Mouse (Mus musculus) fat pad, adult 2 months (tissue): ENCODE data around the gene Atad2b.
A peak's percentile ranks its signal among the peaks of the same experiment; 100 is the strongest.
"Not testable (repeated sequence)": the region's sequence is repeated elsewhere in the genome, so short reads cannot be mapped to it uniquely, and the experiment has no call there.

Source experiments
- DNase-seq: peaks from one replicate; pipeline ENCODE4 v3.0.0-alpha.2; 2011; ENCODE audit warnings: low read depth, low spot score; ENCODE audit errors: extremely low read depth

Atad2b gene

DNA sequence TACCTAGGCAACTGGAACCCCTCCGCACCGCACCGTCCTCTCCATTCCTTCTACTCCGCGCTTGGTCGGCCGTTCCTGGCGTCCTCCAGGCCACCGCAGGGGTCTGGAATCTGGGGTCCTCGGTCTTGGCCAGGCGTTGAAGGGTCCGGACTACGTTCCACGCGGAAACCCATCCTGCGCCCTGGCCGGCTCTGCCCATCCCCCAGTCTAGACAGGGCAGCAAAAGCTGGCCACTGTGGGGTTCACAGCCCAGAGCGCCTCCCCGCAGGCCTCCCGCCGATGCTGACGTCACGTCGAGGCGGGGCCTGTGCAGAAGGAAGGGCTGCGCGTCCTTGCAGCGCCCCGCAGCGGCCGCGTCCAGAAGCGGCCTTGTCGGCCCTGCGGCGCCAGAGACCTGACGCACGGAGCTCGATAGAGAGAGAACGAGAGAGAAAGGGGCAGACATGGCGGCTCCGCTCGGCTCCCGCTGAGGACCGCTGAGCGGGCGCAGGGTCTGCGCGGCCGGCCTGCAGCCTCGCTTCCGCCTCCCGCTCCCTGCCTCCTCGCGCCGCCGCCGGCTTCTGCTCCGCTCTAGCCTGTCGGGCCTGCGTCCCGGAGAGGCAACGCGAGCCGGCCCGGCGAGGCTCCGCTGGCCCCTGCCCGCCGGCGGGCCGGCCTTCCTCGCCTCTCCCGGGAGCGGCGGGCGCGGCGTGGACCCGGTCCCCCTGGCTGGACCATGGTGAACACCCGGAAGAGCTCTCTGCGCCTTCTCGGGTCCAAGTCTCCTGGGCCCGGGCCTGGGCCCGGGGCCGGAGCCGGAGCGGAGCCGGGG lies at the start of gene Atad2b:
Atad2b (plus strand) TSS at position 360 of the 811 bp plus-strand sequence.
- no peak for DNase-seq

DNA sequence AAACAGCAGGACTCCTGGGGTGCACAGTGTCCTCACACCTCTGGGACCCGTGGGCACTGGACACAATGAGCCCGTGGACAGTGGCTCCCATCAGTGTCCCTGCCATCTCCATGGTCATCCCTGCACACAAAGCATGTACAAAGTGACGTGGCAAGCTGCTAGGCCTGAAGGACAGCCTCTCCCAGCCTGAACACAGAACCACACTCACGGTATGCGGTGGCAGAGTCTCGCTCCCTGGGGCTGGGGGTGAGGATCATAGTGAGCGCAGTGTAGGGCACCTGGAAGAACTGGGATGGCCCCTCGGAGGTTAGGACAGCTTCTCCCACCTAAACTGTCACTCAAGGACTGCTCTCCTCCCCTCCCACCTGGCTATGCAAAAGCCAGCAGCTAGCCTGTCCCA lies 48.2 kb upstream of the Atad2b start:
- DNase-seq: no peak

DNA sequence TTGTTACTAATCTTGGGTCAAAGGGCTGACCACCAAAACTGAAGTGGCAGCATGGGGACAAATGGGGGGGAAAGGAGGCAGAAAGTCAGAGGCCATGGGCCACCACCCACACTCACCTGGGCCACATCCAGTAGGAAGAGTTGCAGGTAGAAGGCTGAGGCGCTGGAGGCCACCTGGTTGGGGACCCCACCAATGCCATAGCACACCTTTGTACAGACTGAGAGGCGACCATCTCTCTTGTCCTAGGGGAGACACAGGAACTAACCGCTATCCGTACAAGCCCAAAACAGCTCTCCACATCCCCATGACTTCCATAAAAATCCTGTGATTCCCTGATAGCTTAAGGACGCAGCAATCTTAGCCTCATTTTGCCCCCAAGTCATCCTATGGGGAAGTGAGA lies 45.9 kb upstream of the Atad2b start:
- no peak for DNase-seq

DNA sequence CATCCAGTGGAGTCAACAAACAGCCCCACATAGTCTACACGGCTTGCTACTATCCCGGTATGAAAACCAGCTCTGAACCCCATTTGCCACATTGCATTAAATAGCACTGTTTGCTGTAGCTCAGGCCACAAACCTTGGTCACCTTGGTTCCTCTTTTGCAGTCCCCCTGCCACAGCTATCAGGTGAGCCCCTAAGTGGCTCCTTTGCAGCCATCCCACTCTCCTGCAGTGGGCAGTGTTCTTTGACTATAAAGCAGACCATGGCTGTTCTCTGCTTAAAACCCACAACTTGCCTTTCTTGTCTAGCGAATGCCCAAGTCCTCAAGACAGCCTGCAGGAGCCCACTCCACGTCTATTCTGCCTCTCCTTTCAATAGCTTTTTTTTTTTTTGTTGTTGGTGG lies 44.9 kb upstream of the Atad2b start:
- no peak for DNase-seq

DNA sequence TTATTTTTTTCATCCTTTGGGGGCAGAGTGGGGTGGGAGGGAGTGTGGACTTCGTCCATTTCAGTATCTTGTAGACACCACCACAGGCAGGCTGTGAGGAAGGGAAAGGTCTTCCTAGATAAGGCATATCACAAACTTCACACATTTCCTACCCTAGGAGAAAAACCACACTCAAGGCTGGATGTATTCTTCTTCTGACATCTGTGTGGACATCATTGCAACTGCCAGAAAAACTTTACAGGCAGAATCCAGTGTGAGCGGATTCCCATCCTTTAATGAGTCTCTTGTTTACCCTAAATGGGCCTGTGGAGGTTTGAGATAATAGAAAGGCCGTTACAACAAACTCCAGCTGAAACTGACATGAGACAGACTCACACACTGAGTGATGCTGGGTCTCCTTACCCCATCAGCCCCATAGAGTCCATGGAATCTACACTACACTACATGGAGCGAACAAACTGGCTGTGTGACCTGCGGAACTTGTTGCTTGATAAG lies 44.1 kb upstream of the Atad2b start:
- no peak for DNase-seq

DNA sequence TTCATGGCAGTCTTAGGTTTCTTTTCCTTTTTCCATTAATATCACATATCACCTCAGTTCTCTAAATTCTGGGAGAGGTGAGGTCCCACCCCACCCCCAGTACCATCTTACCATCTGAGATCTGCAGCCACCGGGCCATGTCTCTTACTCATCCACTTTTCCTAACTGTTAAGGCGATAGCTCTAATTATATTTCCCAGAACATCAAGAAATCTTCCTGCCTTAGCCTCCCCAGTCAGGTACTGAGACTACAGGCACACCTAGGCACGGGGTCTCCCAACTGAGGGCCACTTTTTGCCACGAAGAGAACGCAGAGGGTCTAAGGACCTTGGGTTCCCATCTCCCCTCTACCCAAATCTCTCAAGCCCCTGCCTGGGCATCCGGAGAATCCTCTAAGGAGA lies 43.6 kb upstream of the Atad2b start:
- no peak for DNase-seq

DNA sequence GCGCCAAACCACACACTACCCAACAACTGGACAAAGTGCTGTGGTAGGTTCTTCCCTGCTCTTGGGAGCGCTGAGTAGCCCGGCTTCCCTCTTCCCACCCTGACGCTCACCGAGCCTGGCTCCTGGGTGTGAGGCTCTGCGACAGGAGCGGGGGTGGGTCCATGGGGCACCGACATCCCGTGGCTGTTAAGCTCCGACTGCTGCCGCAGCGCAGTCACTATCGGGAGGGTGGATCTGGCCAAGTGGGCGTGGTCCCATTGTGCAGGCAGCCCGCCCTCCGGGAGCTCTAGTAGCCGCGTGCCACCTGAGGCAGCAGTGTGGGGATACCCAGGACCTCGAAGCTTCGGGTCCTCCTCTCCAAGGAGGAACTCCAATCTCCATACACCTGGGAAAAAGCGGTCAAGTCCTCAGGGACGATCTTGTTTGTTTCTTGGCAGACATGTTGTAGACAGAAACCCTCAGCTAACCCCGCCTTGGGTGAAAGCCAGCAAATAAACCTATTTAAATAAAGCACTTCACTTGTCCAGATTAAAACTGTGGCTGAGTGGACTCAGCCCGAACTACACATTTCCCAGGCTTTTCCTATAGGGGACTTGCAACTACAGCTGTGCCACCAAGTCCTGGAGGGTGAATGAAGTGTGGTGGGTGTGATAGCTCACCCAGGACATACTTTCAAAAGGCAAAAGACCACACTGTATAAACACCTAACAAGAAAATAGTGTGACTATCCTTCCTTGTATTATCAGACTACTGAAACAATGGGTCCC lies 42.8 kb upstream of the Atad2b start, which contains the start of gene Mfsd2b:
Mfsd2b (minus strand) TSS at position 199 of the 767 bp plus-strand sequence.
- DNase-seq: no peak

DNA sequence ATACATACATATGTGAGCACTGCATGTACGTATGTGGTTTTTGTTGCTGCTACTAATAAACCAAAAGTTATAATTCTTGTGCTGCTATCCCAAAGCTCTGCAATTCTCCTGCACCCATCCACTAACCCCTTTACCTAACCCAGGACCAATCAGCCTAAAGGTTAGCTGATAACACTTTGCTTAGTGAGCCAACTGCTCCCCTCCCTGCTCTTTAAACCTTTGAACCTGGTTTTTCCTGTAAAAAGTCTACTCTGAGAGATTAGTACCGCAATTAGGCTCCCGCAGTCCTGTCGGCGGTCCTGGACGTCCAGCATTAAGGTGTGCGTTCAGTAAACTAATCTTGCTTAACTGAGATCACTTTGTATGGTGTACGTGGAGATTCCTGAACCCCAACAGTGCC lies 41.5 kb upstream of the Atad2b start:
- DNase-seq: no peak

DNA sequence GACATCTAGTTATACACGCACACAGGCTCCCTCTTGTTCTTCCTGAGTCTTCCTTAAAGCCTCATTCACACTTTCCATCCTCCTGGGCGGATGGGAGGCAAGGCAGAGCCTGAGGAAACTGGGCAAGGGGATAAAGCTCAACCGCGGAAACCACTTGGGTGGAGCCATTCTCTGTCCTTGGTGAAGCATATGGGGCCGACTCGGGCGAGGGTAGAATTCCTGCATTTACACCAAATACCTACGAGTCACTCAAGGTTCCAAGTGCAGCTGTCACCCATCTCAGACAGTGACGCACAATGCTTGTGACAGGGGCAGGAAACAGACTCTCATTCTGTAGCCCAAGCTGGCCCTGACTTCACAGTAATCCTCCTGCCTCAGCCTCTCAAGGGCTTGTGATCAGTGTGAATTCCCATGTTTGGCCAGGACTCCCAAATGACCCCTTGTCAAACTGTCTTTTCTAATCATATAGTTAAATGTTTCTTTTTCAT lies 38.8 kb upstream of the Atad2b start:
- no peak for DNase-seq

DNA sequence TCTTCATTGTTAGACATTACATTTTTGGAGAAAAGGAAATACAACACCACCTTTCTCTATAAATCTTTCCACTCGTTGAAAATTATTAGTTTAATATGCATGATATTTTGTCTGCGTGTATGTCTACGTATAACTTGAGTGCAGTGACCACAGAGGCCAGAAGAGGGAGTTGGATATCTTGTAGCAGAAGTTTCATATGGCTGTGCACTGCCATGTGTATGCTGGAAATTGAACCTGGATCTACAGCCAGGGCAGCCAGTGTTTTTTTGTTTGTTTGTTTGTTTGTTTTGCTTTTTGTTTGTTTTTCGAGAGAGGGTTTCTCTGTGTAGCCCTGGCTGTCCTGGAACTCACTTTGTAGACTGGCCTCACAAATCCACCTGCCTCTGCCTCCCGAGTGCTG lies 38.1 kb upstream of the Atad2b start:
- DNase-seq: no peak

DNA sequence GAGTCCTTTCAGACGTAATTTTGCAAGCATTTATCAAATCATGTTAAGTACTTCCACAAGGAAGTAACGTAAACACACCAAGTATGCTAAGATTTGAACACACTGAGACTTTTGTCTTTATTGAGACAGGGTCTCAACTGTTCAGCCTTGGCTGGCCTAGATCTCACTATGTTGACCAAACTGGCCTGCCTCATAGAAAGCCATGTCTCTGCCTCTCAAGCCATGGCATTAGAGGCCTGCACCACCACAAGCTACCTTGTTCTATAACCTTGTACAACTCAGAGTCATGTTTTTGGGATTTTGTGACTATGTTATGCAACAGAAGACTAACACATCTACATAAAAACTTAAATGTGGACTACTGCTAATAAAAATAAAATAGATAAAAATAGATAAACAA lies 35.1 kb upstream of the Atad2b start:
- DNase-seq: no peak

DNA sequence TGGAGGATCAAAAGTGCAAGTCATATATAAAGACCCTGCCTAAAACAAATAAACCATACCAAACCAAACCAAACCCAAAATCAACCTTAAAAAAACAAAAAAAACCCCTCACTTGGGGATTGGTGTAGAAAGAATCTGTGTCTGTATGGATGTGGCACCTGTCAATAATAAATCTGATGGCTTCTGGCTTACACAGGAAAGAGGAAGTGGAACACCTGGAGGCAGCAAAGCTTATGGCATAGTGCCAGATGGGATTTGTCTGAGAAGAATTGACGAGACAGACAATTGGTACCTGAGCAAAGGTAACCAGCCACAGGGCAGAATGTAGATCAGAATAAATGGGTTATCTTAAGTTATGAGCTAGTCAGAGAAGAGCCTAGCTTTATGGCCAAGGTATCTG lies 32.1 kb upstream of the Atad2b start:
- DNase-seq: peak; percentile 31

DNA sequence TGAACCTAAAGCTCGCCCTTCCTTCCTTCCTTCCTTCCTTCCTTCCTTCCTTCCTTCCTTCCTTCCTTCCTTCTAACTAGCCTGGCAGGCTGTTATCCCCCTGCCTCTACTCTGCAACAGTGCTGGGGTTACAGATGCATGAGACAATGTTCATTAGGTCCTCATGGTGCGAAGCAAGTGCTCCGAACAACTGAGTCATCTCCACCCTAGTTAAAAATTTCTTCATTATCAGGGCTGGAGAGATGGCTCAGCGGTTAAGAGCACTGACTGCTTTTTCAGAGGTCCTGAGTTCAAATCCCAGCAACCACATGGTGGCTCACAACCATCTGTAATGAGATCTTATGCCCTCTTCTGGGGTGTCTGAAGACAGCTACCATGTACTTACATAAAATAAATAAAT lies 30.6 kb upstream of the Atad2b start:
- not testable (repeated sequence) for DNase-seq

DNA sequence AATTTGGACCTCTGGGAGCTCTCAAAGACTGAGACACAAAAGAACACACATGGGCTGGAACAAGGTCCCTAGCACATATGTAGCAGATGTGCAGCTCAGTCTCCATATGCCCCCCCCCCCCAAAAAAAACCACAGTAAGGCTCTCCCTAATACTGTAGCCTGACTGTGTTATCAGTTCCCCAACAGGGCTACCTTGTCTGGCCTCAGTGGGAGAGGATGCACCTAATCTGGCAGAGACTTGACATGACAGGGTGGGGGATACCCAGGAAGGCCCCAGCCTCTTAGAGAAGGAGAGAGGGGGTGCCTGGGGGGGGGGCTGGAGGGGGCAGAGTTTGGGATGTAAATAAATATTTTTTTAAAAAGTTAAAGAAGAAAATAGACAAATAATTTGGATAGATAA lies 28.4 kb upstream of the Atad2b start:
- DNase-seq: no peak

DNA sequence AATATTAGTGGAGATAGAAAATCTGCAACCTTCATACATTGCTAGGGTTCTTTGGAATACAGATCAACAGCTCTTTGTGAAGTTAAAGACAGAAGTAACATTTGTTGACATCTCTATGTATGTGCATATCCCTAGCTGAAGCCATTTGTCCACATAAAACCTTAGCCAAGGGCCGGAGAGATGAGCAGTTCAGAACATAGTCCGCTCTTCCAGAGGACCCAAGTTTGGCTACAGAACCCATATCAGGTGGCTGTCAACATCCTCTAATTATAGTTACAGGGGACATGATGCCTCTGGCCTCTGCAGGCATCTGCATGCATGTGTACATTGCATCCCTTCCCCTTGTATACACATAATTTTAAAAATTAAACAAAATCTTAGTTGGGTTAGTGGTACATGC lies 27.9 kb upstream of the Atad2b start:
- no peak for DNase-seq

DNA sequence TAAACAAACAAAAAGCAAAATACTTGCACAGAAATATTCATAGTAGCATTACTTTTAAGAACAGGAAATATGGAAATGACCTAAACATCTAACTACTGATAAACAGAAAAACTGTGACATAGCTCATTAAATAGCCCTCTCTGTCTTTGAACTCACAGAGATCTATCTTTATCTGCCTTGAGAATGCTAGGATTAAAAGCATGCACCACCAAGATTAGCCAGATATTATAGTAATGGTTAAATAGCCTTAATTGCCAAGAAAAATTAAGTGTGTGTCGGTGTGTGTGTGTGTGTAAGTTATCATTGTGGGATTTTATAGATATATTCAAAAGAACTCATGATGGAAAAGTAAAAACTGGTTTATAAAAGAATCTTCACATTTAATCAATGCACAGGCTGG lies 27.3 kb upstream of the Atad2b start:
- DNase-seq: no peak

DNA sequence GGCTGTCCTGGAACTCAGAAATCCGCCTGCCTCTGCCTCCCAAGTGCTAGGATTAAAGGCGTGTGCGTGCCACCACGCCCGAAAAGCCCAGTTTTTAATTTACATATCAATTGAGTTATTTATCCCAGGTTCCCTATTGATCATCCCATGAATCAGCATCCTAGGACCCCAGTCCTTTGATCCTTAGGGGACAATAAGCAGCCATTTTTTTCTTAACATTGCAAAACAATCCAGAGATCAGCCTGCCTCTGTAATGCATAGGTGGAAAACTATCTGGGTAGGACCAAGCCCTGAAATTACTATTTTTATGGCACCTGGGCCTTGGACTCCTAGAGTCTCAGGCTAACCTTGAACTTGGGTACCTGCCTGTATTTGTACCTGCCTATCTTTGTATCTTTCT lies 19.1 kb upstream of the Atad2b start:
- no peak for DNase-seq

DNA sequence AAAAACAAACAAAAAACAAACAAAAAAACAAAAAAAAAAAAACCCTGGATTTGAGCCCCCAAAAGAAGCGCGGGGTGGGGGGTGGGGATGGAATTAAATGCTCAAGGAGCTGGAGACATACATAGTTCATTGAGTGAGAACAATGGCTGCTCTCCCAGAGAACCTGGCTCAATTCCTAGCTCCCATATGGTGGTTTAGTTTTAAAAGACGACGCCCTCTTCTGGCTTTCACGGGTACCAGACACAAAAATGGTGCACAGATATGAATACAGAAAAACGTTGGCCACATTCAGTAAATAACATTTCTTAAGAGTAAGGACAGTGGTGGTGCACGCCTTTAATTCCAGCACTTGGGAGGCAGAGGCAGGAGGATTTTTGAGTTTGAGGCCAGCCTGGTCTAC lies 11.2 kb upstream of the Atad2b start:
- no peak for DNase-seq

DNA sequence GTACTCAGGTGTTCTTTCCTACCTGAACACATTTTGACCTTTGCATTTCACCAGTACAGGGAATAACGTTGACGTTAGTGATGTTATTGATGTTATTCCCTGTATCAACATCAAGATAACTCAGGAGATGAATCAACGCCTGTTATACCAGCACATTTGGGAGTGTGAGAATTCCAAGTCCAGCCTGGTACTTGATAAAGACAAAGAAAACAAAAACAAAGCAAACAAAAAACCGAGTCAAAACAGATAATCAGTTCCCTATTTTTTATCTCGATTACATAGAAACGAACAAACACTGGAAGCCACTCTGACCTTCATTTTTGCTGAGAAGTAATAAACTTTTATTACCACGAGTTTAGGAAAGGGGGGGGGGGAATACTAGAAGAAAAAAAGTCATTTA lies 10.7 kb upstream of the Atad2b start:
- DNase-seq: no peak

DNA sequence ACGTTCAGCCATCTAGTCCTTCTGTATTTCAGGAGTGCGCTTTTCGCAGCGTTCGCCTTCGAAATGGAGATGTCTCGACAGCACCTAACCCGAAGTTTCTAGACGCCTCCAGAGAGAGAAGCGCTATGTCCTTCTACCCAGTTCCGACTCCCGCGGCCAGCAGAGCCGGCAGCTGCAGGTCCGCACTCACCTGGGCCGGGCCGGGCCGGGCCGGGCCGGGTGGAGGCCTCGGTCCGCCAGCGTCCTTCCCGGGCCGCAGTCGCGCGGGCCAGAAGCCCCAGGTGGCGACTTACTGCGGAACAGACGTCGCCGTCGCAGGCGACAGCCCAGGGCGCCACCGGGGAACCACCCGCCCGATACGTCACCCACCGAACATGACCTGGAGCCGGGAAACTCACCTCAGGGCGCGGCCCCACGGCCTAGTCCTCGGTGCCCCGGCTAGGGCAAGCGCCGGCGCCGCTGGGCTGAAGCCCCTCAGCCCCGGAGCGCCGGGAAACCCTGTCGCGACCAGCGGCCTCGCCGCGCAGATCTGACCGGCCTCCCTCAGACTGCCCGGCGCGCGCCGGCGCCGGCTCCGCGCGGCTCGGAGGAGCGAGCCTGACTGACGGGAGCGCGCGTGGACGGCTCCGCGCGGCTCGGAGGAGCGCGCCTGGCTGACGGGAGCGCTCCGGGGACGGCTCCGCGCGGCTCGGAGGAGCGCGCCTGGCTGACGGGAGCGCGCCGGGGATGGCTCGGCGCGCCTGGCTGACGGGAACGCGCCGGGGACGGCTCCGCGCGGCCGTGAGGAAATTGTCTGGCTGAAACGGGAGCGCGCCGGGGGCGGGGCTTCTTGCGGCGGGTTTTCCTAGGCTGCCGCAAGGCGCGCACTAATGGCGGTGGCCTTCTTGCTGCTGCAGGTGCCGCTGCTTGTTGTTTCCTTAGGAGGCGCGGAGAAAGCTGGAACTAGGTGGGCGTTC lies 9.9 kb upstream of the Atad2b start, which contains the start of gene Ubxn2a:
Ubxn2a (minus strand) TSS at position 755 of the 956 bp plus-strand sequence.
- DNase-seq: peak; percentile 36

DNA sequence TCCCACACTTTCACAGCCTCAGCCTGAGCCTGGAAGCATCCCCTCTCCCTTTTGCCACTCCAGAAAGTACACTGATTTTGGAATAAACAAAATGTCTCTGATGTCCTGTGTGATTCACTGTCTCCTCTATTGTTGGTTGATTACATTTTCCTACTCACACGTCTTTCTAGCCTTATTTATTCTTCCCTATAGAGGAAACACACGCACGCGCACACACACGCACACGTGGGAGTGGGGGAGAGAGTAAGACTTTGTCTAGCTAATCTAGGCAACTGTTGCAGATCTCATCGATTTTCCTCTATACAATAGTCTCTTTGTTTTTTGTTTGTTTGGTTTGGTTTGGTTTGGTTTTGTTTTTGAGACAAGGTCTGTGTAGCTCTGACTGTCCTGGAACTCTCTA lies 8.8 kb upstream of the Atad2b start:
- DNase-seq: no peak
